Mouse (Mus musculus) bone marrow macrophage, adult 2 months (primary cell): Measurements from ENCODE around the gene C1qtnf5.

Experiments
- CTCF ChIP-seq: IDR thresholded peaks from 2 replicates; pipeline ENCODE4 v1.5.1; 2012; ENCODE audit warnings: low read depth, mild to moderate bottlenecking, low read length, moderate library complexity
- POLR2A ChIP-seq: IDR thresholded peaks from 2 replicates; pipeline ENCODE4 v1.6.1; 2012; ENCODE audit warnings: mild to moderate bottlenecking, low read depth, low read length, borderline replicate concordance

- TF ChIP-seq CTCF (no peak), POLR2A (no peak)
These were observed 23.0 kb downstream of the C1qtnf5 start for GRCm38 (mm10) chr9:44130034-44130433.
